Mouse (Mus musculus) intestine, embryonic 16.5 days (tissue): ENCODE measurements at regions not wholly inside any gene's neighbourhood (a gene's known extent, or its start where the extent isn't known, plus 50 kb on each side); places are given as distances from the start of the nearest gene placed in this dataset.

ENCODE experiments used
- ATAC-seq: fragments of 200-750 bp; cut with Nextera tagmentation; 2 replicates; pipeline ENCODE4 v1.8.0; 2017; ENCODE audit warnings: moderate TSS enrichment, moderate library complexity
- H3K27ac ChIP-seq: fragments of 300-500 bp; sonication (generic); 2 replicates; pipeline ENCODE4 v1.5.1; 2014; ENCODE audit warnings: mild to moderate bottlenecking, low read length
- H3K27me3 ChIP-seq: fragments of 300-500 bp; sonication (generic); replicated peaks from 2 replicates; pipeline ENCODE4 v1.6.1; 2014; ENCODE audit warnings: low read length, control low read depth, mixed read lengths; ENCODE audit not compliant: control insufficient read depth, insufficient read depth
- H3K36me3 ChIP-seq: fragments of 300-500 bp; sonication (generic); 2 replicates; pipeline ENCODE4 v1.6.1; 2014; ENCODE audit warnings: low read length, control low read depth; ENCODE audit not compliant: control insufficient read depth, insufficient read depth
- H3K4me1 ChIP-seq: fragments of 300-500 bp; sonication (generic); 2 replicates; pipeline ENCODE4 v1.6.1; 2014; ENCODE audit warnings: low read length, control low read depth, mixed read lengths; ENCODE audit not compliant: control insufficient read depth, insufficient read depth
- H3K4me2 ChIP-seq: fragments of 300-500 bp; sonication (generic); 2 replicates; pipeline ENCODE4 v1.6.1; 2014; ENCODE audit warnings: low read depth, low read length, control low read depth
- H3K4me3 ChIP-seq: fragments of 300-500 bp; sonication (generic); 2 replicates; pipeline ENCODE4 v1.5.1; 2014; ENCODE audit warnings: mild to moderate bottlenecking, low read length
- H3K9ac ChIP-seq: fragments of 300-500 bp; sonication (generic); 2 replicates; pipeline ENCODE4 v1.6.1; 2014; ENCODE audit warnings: low read depth, low read length
- H3K9me3 ChIP-seq: fragments of 300-500 bp; sonication (generic); 2 replicates; pipeline ENCODE4 v1.6.1; 2016; ENCODE audit warnings: low read length, control low read depth; ENCODE audit not compliant: control insufficient read depth
- WGBS: fragments of 180-500 bp; shearing (Covaris S2); extraction: QIAGEN DNeasy Blood & Tissue Kit; methylation state at CpG from one replicate; pipeline ENCODE4 v1.1.7; 2014; 5-methylcytosine and 5-hydroxymethylcytosine counted together

DNA sequence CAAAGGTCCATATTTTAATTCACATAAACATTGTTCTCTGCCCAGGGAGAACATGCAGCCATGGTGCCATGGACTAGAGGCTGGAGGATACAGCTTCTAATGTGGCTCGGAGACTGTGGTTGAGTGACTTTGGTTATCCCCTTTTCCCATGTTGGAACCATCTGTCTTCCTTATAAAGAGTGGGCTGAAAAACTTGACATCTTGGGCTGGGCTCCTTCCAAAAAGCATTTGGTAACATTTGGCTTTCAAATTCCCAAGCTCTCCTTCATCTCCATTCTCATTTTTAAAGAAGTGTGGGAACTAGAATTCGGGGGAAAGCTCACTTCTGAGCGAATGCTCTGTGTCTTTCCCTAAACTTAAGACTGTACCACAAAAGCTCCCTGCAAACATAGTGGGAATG is 50.3 kb upstream of the Cxcl12 start:
- no peak overlapping the region for H3K4me3 ChIP-seq

More for the DNA sequence above, 50.3 kb upstream of the Cxcl12 start:
- Histone ChIP-seq H3K4me1 (no peaks in the 10 kb centered on the region), H3K27ac (no peak overlapping the region), H3K9ac (no peak overlapping the region), H3K36me3 (no peaks in the 10 kb centered on the region), H3K27me3 (no peaks in the 10 kb centered on the region), H3K9me3 (no peaks in the 10 kb centered on the region), H3K4me2 (no peak overlapping the region)
- no peak for ATAC-seq
- WGBS: 80% methylated on average over 3 of the region's 3 CpGs
